Mouse (Mus musculus): Measurements from ENCODE around the gene Syngr1. TPM values are rescaled to one million over a fixed set of nuclear protein-coding genes. Genes with fewer than 3 reads are reported as not detected.
"Not testable (repeated sequence)": the region's sequence is repeated elsewhere in the genome, so short reads cannot be mapped to it uniquely, and the experiment has no call there.

The Syngr1 gene
- total RNA-seq, 2 experiments from 2014 or later: 175 to 191 TPM

GRCm38 (mm10) chr15:80112499-80112898 is 21.4 kb downstream of the Syngr1 start:
- intact Hi-C loops (cut with DNase I): no loop called here
- DNase-seq: no peak

GRCm38 (mm10) chr15:80114414-80114813 is 23.3 kb downstream of the Syngr1 start:
- no peak for DNase-seq
- intact Hi-C loops (cut with DNase I): no loop called here

DNA sequence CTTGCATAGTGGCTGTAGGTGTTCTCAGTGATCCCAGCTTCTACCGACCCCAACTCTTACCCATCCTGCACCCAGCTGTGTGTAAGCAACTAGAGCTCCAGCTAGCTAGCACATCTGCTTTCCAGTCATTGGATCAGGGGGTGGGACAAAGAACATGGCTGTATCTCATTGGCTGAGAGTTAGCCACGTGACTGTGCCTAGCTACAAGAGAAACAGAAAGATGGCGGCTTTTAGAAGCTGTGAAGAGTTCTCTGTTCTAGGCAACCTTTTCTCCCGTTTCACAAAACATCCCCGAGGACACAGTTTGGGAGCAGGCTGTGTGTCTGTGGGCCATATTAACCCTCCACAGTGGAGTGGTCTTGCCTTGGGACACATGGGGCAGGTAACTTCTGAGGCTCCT is 24.1 kb downstream of the Syngr1 start:
- intact Hi-C loops (cut with DNase I): no loop called here
- no peak for DNase-seq

GRCm38 (mm10) chr15:80115866-80116794 is 25.0 kb downstream of the Syngr1 start:
- intact Hi-C loops (cut with DNase I): no loop called here
- DNase-seq: no peak

DNA sequence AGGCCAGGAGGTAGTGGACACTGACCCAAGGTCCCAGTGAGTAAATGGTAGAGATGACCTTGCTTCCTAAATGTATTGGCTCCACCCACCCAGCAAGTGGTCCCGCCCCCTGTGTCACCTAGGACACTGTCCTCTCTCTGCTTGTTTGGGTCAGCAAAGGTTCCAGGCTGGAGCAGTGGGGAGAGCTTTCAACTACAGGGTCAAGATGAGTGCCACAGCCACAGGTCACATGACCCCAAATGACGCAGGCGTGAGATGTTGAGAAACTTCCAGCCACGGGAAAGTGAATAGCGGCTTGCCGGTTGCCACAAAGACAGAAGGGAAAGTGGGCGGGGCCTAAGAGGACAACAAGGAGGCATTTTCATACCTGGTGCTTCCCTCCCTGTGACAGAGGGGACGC is 26.0 kb downstream of the Syngr1 start:
- DNase-seq: no peak
- intact Hi-C loops (cut with DNase I): no loop called here

DNA sequence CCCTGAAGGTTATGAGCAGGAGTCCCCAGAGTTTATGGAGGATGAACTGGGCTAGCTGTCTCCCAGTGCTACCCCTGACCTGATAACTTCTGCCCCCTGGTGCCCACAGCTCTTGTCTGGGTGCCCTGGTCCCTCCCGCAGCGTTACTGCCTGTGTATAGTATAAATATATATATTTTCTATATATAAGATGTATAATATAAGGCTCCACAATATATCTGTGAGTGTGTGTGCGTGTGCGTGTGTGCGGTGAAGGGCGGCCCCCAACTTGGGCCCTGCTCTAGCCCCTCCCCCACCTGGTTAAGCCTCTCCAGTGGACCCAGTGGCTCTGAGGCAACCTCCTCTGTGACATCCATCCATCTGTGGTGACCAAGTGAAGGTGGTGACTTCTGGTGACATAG is 27.9 kb downstream of the Syngr1 start:
- no peak for DNase-seq
- intact Hi-C loops (cut with DNase I): no loop called here

GRCm38 (mm10) chr15:80121721-80122325 is 30.7 kb downstream of the Syngr1 start:
- intact Hi-C loops (cut with DNase I): no loop called here
- peak; percentile 92 for DNase-seq

GRCm38 (mm10) chr15:80122431-80122830 is 31.3 kb downstream of the Syngr1 start:
- intact Hi-C loops (cut with DNase I); DNase-seq: not testable (repeated sequence)

DNA sequence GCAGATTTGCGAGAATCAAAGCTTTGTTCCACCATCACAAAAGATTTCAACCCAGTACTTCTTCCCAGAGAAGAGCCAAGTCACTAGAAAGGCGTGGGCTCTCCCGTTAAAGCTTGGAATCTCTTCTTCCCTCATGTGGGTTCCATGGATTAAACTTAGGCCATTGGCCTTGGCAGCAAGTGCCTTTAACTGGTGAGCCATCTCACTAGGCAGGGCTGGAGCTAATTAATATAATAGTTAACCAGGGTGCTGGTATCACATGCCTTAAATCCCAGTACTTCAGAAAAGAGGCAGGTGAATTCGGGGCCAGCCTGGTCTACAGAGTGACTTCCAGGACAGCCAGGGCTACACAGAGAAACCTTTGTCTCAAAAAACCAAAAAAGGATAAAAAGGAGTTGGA is 33.5 kb downstream of the Syngr1 start:
- no peak for DNase-seq
- intact Hi-C loops (cut with DNase I): no loop called here

DNA sequence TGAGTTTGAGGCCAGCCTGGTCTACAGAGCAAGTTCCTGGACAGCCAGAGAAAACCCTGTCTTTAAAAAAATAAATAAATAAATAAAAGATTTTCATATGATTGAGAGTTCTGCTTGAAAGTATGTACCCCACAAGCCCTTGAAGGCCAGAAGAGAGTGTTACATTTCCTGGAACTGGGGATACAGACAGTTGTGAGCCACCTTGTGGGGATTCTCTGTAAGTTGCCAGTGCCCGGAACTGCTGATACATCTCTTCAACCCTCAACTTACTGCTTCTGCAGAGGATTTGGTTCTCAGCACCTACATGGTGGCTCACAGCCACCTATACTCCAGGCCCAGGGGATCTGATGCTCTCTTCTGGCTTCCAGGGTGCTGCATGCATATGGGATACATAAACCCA is 36.1 kb downstream of the Syngr1 start:
- DNase-seq: no peak

DNA sequence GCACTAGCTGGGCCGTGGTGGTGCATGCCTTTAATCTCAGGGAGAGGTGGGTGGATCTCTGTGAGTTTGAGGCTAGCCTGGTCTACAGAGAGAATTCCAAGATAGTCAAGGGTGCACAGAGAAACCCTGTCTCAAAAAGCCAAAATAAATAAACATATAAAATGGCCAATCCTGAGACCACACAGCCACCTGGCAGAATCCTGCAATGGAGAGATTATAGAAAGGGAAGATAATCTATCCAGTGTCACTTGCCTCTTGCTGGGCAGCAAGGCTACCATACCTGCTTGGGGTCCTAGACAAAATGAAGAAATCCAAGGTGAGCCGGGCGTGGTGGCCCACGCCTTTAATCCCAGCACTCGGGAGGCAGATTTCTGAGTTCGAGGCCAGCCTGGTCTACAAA is 38.8 kb downstream of the Syngr1 start:
- intact Hi-C loops (cut with DNase I): no loop called here

More for the DNA sequence above, 36.1 kb downstream of the Syngr1 start:
- intact Hi-C loops (cut with DNase I): no loop called here

GRCm38 (mm10) chr15:80130689-80131088 is 39.6 kb downstream of the Syngr1 start:
- intact Hi-C loops (cut with DNase I): no loop called here
- no peak for DNase-seq

More for the DNA sequence above, 38.8 kb downstream of the Syngr1 start:
- no peak for DNase-seq

GRCm38 (mm10) chr15:80131421-80131820 is 40.3 kb downstream of the Syngr1 start:
- DNase-seq: peak; percentile 48
- intact Hi-C loops (cut with DNase I): no loop called here

GRCm38 (mm10) chr15:80132452-80132851 is 41.3 kb downstream of the Syngr1 start:
- intact Hi-C loops (cut with DNase I): no loop called here
- no peak for DNase-seq

GRCm38 (mm10) chr15:80132993-80133586 is 42.0 kb downstream of the Syngr1 start, which contains the start of gene Tab1:
TSS of gene Tab1 (plus strand) at chr15:80133127.
- peak; percentile 95 for DNase-seq
- intact Hi-C loops (cut with DNase I): no loop called here

DNA sequence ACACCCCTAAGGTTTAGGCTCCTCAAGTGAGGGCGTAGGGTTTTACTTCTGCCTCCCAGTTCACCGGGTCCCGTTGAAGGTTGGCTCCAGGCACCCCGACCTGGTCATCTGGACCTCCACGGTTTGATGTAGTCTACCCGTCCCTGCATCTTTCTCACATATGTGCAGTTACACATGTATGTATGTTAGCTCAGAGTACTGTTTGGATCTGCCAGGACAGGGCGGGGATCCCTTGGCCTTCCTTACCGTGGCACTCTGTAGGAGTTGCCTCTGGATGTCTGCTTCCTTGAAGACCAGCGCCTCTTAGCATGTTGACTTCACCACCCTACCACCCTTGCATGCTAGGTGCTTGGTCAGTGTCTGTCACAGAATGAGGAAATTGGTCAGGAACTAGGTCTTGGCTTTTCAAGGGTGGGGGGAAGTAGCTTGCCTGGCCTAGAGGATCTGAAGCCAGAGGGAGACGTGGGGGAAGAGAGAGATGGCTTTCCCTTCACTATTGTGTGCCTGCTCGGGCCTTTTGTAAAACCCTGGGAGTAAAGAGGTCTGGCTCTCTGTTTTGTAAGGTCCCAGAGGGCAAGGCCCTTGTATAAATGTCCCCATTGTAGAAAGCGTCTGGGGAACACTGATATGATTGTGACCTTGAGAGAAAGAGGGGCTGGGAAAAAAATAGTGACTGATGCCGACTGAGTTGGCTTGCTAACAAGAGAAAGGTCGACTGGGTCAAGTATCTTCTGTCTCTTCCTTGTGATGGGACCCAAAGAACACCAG is 42.7 kb downstream of the Syngr1 start:
- intact Hi-C loops (cut with DNase I): no loop called here
- DNase-seq: no peak

GRCm38 (mm10) chr15:80134450-80134847 is 43.3 kb downstream of the Syngr1 start:
- DNase-seq: no peak
- intact Hi-C loops (cut with DNase I): no loop called here

GRCm38 (mm10) chr15:80135499-80135898 is 44.4 kb downstream of the Syngr1 start:
- no peak for DNase-seq
- intact Hi-C loops (cut with DNase I): no loop called here

- intact Hi-C loops (cut with DNase I): no loop called here
- no peak for DNase-seq
These were observed 45.5 kb downstream of the Syngr1 start for GRCm38 (mm10) chr15:80136645-80137044.

- intact Hi-C loops (cut with DNase I): no loop called here
- no peak for DNase-seq
These were observed 47.0 kb downstream of the Syngr1 start for GRCm38 (mm10) chr15:80137945-80138791.

Measured in left cerebral cortex, postnatal 4 days (tissue).